Mouse (Mus musculus) neutrophil, adult 5-6 weeks (primary cell): Measurements from ENCODE around the gene Slc34a2. TPM values are rescaled to one million over a fixed set of nuclear protein-coding genes. Genes with fewer than 3 reads are reported as not detected.

Experiments
- ATAC-seq: fragments of 151-379, 151-347 bp; 2 replicates; pipeline ENCODE4 v1.8.0; 2017; ENCODE audit warnings: mild to moderate bottlenecking, moderate TSS enrichment; ENCODE audit not compliant: insufficient number of reproducible peaks, poor library complexity, low FRiP score, severe bottlenecking; ENCODE audit errors: extremely low read depth
- total RNA-seq: library from RNA; stranded (forward); fragments of 200-1000 nt; gene quantifications from 2 replicates; pipeline ENCODE4 v1.2.3, GENCODE M21; 2017

Gene Slc34a2
- 0.23 and 0.25 TPM in 2 replicates for total RNA-seq

- no peak for ATAC-seq
These were observed at the start of gene Slc34a2 for GRCm38 (mm10) chr5:53037781-53038180. Gene Slc34a2, plus strand, starts transcription at chr5:53038081.

GRCm38 (mm10) chr5:52990687-52991341 lies 47.1 kb upstream of the Slc34a2 start:
- ATAC-seq, result no peak

- no peak for ATAC-seq
These were observed 45.5 kb upstream of the Slc34a2 start for GRCm38 (mm10) chr5:52992210-52992897.

- no peak for ATAC-seq
These were observed 44.2 kb upstream of the Slc34a2 start for GRCm38 (mm10) chr5:52993490-52994282.

GRCm38 (mm10) chr5:52995461-52995860 lies 42.4 kb upstream of the Slc34a2 start:
- no peak for ATAC-seq

GRCm38 (mm10) chr5:52996145-52996544 lies 41.7 kb upstream of the Slc34a2 start:
- ATAC-seq, result no peak

- no peak for ATAC-seq
These were observed 41.3 kb upstream of the Slc34a2 start for GRCm38 (mm10) chr5:52996601-52997000.

GRCm38 (mm10) chr5:52997032-52997431 lies 40.8 kb upstream of the Slc34a2 start:
- no peak for ATAC-seq

GRCm38 (mm10) chr5:52998097-52998760 lies 39.7 kb upstream of the Slc34a2 start:
- no peak for ATAC-seq

GRCm38 (mm10) chr5:53000169-53000872 lies 37.6 kb upstream of the Slc34a2 start:
- no peak for ATAC-seq

GRCm38 (mm10) chr5:53002599-53003203 lies 35.2 kb upstream of the Slc34a2 start:
- ATAC-seq, result no peak

- ATAC-seq, result no peak
These were observed 34.4 kb upstream of the Slc34a2 start for GRCm38 (mm10) chr5:53003495-53003894.

GRCm38 (mm10) chr5:53003981-53004380 lies 33.9 kb upstream of the Slc34a2 start:
- no peak for ATAC-seq

- ATAC-seq, result no peak
These were observed 28.7 kb upstream of the Slc34a2 start for GRCm38 (mm10) chr5:53009027-53009769.

GRCm38 (mm10) chr5:53009770-53010133 lies 28.1 kb upstream of the Slc34a2 start:
- ATAC-seq, result no peak

- ATAC-seq, result no peak
These were observed 26.6 kb upstream of the Slc34a2 start for GRCm38 (mm10) chr5:53011327-53011726.

GRCm38 (mm10) chr5:53016606-53017005 lies 21.3 kb upstream of the Slc34a2 start:
- ATAC-seq, result no peak

GRCm38 (mm10) chr5:53018316-53018715 lies 19.6 kb upstream of the Slc34a2 start:
- ATAC-seq, result no peak
